18 mouse cellular contexts compared by ENCODE assay signal in the genomic region with DNA sequence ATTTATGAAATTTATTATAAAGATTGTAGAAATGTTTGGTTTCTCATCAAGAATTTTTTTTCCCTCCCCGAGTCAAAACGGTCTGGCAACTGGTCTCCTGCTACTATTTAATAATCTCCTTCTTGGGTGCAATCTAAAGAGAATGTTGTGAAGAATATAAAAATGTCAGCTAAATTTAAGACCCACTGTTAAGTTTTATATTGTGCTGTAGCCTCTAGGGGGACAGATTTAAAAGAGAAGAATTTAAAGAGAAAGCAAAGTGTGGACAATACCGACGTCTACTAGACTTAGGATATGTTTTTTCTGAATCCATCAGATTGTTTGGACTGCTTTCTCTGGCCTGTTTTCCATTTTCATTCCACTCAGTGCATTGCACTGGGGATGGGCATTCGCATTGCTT.
"Had no signal": no experiment of that assay in that cellular context is flagged by ENCODE, and none has a peak within 500 bp of the region (broad histone marks: within the 10 kb centered on the region; RNA-seq: fewer than 3 reads in every experiment).

No protein-coding gene starts in this region.

- H3K4me3 ChIP-seq: midbrain, embryonic 10.5 days; midbrain, embryonic 12.5 days; myocyte; neural tube, embryonic 13.5 days; neural tube, embryonic 15.5 days had no signal

- H3K4me1 ChIP-seq: midbrain, embryonic 10.5 days; midbrain, embryonic 12.5 days had no signal

- H3K27me3 ChIP-seq: midbrain, embryonic 12.5 days; neural tube, embryonic 13.5 days; neural tube, embryonic 15.5 days had no signal

- H3K9ac ChIP-seq: lung, embryonic 14.5 days; midbrain, embryonic 12.5 days; neural tube, embryonic 13.5 days; neural tube, embryonic 15.5 days had no signal

- ATAC-seq: midbrain, embryonic 16.5 days had no signal

- H3K27ac ChIP-seq: midbrain, embryonic 10.5 days; midbrain, embryonic 12.5 days; neural tube, embryonic 13.5 days; neural tube, embryonic 15.5 days had no signal

- DNase-seq: lung, embryonic 14.5 days; lung, postnatal 10 days; lung, postnatal 4 days; midbrain, embryonic 14.5 days; retina, postnatal 1 day; right cerebral cortex, adult 18-20 months; right cerebral cortex, postnatal 25 days; right cerebral cortex, postnatal 4 days; spleen, adult 18-20 months; thymus, adult 18-20 months; thymus, postnatal 14 days; thymus, postnatal 36 days had no signal

- H3K4me2 ChIP-seq: lung, embryonic 14.5 days; midbrain, embryonic 12.5 days; neural tube, embryonic 13.5 days; neural tube, embryonic 15.5 days had no signal

- H3K9me3 ChIP-seq: midbrain, embryonic 10.5 days; midbrain, embryonic 12.5 days; neural tube, embryonic 15.5 days had no signal

- H3K36me3 ChIP-seq: midbrain, embryonic 10.5 days; midbrain, embryonic 12.5 days; neural tube, embryonic 13.5 days; neural tube, embryonic 15.5 days had no signal
